Mouse (Mus musculus): ENCODE data around the gene Alg5.
"Not testable (repeated sequence)": the region's sequence is repeated elsewhere in the genome, so short reads cannot be mapped to it uniquely, and the experiment has no call there.

Gene Alg5

GRCm38 (mm10) chr3:54737317-54737716, 2.0 kb downstream of the Alg5 start:
- DNase-seq (ENCODE audit: low spot score) = no peak

DNA sequence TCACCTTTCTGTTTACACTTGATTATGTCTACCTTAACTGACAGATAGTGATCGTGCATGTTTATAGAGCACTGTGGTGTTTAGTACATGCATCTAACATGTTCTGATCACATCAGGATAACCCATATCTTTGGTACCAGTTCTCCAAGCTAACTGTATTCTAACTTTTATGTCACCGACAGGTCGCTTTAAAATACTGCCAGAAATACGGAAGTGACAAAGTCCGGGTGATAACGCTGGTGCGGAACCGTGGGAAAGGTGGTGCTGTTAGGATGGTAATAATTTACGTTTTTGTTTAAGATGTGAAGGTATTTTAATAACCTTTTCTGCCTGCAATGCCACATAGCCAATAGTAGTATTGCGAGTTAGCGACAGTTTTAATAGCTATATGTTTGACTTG, 6.6 kb downstream of the Alg5 start:
- no peak for DNase-seq (ENCODE audit: low spot score)

- DNase-seq (ENCODE audit: low spot score) = peak; percentile 45
These were observed 10.5 kb downstream of the Alg5 start for GRCm38 (mm10) chr3:54745799-54746198.

DNA sequence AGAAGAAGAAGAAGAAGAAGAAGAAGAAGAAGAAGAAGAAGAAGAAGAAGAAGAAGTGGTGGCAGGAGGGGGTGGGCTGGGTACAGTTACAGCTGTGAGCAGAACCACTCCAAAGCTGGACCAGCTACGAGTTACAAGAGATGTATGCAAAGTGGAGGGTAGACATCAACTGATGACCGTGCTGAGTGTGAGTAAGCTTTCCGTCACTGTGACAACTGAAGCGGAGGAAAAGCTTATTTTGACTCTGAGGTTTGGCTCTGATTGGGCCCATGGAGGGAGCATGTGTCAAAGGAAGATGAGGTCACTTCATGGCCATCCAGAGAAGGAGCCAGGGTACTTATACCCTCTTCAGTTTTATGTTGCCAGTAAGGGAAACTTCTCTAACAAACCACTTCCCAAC, 18.1 kb downstream of the Alg5 start:
- DNase-seq (ENCODE audit: low spot score) = no peak

DNA sequence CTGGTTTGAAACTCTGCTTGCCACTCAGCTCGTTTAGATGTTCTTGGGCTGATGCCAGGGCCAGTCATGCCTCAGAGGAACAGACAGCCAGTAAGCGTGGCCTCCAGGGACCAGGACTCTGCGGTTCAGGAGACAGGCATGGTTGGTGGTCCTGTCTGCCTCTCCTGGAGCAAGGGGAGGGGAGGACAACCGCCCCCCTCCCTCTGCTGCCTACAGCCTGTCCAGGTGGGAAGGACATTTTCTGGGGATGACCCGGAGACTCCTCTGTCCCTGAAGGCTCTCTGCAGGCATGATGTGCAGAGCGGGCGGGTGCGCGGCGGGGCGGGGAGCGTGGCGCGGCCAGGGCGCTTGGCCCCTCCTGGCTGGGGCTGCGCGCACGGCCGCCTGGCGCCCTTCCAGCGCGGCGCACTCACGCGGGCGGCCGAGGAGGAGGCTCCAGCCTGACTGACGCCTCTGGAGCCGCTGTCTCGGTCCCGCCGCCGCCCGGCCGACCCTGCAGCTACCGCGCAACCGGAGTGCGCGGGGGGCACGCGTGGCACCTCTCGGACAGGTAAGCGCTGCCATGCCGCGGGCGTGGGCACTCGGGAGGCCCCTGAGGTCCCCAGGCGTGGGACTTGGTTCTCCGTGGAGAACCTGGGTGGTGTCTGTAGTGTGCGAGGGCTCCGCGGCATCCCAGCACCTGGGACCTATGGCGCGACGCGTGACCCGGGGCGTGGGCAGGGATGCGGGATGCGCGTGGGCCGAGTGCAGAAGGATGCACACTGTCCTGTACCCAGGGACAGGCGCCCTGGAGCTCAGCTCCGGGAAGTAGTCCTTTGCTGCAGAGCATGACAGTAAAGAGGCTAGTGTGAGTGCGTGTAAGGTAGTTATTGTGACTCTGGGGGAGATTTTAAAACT, 20.1 kb downstream of the Alg5 start, which contains the start of gene Smad9:
TSS of gene Smad9 (plus strand) at position 438 of the 897 bp plus-strand sequence.
- DNase-seq (ENCODE audit: low spot score) = peak; percentile 88

GRCm38 (mm10) chr3:54756058-54756457, 20.7 kb downstream of the Alg5 start:
- DNase-seq (ENCODE audit: low spot score) = peak; percentile 55

GRCm38 (mm10) chr3:54757446-54757845, 22.1 kb downstream of the Alg5 start:
- DNase-seq (ENCODE audit: low spot score) = no peak

DNA sequence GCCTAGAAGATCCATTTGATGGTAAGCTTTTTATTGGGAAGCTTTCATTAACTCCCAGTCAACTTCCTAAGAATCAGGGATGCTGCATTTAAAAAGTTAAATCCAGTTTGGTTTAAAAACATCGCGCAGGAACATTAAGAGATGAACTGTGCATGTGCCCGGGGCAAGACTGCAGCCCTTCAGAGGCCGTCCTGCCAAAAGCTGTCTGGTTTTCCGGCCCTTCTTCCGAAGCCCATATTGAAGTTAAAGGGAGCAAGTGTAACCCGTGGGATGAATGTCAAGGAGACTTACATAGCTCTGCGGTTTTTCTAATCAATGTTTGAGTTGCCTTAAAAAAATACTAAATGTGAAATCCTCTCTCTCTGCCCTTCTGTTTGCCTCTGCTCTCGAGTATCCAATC, 23.9 kb downstream of the Alg5 start:
- no peak for DNase-seq (ENCODE audit: low spot score)

DNA sequence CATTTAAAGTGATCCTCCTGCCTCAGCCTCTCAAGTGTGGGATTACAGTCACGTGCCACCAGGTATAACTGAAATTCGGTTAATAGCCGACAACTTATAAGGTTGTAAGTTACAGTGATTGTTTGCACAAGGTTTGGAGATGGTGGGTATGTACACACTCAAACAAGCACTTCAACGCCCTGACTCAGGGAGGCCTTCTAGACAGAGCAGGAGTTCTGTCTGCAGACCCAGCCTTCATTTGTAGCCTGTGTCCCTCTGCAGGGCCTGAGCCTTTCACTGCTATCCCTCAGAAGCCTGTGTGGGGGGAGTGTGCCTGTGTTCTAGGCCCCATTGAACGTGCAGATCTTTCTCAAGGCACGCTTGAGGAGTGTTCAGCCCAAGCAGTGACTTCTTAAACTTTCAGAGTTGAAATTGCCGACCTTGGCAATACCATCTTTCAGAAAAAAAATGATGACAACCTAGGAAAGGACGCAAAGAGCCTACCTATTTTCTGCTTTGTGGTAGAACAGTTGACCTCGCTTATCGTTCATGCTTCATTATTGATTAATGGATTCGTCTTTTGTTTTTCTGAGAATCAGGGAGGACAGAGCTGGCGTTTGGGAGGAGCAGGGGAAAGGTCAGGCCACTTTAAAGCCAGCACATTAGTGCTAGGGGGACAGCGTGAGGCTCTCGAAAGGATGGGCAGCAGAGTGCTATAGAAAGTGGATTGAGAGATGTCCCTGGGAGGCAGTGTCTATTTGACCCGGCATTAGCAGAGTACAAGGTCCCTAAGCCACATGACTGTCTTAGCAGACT, 25.2 kb downstream of the Alg5 start:
- no peak for DNase-seq (ENCODE audit: low spot score)

DNA sequence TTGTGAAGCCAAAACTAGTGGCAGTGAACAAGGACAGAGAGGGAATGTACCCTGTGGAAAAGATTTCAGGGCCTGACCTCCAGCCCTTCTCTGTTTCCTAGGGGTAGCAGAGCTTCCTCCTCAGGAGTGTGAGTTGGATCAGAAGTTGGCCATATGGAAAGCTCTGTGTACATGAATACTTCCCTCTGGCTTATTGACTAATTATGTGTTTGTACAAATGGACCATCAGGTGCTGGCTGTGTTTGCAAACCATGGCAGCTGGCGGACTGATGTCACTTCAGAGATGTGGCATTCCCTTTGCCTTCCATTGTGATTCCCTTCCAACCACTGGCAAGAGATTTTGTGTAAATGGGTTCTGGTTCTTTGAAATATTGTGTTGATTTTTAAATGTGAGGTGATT, 25.9 kb downstream of the Alg5 start:
- DNase-seq (ENCODE audit: low spot score) = no peak

DNA sequence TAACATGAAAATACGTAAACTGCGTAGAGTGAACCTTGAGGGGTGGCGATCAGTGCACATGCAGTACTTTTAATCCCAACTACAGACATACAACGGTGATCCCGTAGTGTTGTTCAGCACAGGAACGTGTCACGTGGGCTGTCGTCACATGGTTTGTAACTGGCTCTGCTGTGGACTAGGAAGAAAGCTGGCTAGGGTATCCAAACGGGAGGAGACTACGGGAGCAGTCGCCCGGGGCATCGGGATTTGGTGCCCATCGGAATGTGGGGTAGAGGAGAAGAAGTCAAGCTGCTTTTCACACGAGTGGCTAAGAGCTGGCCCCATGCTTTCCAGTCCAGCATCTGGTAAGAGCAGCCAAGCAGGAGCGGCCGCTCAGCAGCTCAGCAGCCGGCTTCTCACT, 29.1 kb downstream of the Alg5 start:
- DNase-seq (ENCODE audit: low spot score) = peak; percentile 83

DNA sequence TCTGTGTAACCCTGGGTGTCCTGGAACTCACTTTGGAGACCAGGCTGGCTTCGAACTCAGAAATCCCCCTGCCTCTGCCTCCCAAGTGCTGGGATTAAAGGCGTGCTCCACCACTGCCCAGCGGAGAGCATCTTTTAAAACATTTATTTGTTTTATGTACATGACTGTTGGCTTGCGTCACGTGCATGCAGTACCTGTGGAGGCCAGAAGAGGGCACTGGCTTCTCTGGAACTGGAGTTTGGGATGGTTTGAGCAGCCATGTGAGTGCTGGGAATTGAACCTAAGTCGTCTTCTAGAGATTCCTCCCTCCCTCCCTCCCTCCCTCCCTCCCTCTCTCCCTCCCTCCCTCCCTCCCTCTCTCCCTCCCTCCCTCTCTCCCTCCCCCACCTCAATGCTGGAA, 30.2 kb downstream of the Alg5 start:
- DNase-seq (ENCODE audit: low spot score) = not testable (repeated sequence)

DNA sequence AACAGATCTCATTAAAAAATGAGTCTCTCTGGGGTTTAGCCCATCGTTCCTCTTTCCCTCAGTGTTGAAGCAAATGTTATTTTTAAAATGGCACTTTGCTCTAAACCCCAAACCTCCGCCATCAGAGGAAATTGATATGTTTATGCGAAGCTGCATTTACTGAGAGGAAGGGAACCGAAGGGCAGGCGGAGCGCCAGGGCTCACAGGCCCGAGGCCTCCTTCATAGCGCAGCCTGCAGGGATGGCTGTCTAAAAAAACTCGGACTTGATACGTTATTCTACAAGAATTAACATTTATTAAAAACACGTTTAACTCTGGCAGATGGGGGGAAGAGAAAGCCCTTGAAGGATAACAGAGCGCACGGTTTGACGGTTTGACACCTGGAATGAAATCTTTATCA, 30.7 kb downstream of the Alg5 start:
- DNase-seq (ENCODE audit: low spot score) = no peak

- DNase-seq (ENCODE audit: low spot score) = no peak
These were observed 31.5 kb downstream of the Alg5 start for GRCm38 (mm10) chr3:54766811-54767210.

DNA sequence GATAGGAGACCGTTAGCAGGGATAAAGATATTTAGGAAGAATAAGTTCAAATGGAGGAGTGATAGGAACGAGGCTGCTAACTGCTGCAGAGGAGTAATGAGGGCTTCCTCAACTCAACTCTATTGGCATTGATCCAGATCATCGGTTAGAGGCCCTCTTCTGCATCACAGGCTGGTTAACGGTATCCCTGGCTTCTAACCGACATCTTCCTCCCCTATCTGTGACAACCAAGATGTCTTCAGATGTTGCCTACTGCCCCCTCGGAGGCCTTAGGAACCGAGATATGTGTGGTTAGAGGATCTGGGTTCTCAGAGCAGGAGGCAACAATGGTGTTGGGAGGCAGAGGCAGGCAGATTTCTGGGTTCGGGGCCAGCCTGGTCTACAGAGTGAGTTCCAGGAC, 33.3 kb downstream of the Alg5 start:
- DNase-seq (ENCODE audit: low spot score) = no peak

DNA sequence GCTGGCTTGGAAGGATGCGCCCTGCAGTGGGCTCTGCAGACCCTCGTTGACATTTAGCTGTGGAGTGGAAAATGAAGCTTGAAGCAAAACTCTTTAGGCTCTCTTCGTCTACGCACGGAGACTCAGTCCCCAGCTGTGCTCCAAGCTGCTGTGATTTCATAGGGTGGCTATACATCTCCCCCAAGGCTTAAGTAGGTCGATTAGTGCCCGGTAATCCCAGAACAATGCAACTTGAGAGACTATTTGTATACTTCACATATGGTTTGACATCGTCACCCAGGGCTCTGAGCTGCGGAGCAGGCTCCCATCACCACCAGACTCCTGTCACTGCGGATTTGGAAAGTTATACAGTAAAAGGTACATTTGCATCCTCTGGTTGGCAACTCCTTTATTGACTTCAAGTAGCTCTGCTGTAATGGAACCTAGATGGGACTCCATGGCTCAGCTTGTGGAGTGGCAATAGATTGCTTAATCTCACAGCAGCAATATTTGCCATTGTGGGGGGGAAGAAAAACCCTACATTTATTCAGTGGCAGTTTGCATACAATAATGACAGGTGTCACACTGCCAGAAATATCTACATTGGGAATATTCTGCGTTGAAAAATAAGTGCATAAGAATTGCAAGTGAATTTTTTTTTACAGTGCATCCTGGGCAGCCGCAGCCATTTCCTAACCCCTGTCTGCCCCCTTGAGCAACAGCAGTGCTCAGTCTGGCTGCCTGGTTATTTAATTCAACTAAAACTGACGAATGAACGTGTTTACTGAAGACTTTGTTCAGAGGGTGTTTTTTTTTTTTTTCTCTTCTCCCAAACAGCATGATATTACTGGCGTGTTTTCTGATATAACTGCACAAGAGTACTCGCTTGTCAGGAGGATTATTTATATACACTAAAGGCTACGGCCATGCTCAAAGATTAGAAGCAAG, 34.3 kb downstream of the Alg5 start:
- no peak for DNase-seq (ENCODE audit: low spot score)

GRCm38 (mm10) chr3:54773613-54774012, 38.3 kb downstream of the Alg5 start:
- DNase-seq (ENCODE audit: low spot score) = no peak

- no peak for DNase-seq (ENCODE audit: low spot score)
These were observed 40.8 kb downstream of the Alg5 start for GRCm38 (mm10) chr3:54775989-54776631.

DNA sequence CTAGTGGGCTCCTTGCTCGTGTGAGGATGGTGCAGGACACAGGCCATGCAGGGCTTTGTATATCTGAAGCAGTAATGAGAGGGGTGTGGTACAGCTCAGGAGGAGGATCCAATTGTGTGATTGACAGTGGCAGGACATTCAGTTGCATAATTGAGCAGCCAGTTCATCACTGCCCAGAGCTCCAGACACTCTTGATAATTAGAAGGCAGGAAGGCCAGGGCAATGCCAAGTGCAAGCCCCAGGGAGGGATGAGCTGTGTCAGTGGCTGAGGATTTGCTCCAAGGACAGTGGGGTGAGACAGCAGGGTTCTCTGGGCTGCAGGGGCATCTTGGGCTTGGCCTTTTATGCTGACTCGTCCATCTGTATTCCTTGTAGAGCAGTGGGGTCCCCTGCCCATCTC, 55.3 kb downstream of the Alg5 start:
- peak; percentile 69 for DNase-seq (ENCODE audit: low spot score)

DNA sequence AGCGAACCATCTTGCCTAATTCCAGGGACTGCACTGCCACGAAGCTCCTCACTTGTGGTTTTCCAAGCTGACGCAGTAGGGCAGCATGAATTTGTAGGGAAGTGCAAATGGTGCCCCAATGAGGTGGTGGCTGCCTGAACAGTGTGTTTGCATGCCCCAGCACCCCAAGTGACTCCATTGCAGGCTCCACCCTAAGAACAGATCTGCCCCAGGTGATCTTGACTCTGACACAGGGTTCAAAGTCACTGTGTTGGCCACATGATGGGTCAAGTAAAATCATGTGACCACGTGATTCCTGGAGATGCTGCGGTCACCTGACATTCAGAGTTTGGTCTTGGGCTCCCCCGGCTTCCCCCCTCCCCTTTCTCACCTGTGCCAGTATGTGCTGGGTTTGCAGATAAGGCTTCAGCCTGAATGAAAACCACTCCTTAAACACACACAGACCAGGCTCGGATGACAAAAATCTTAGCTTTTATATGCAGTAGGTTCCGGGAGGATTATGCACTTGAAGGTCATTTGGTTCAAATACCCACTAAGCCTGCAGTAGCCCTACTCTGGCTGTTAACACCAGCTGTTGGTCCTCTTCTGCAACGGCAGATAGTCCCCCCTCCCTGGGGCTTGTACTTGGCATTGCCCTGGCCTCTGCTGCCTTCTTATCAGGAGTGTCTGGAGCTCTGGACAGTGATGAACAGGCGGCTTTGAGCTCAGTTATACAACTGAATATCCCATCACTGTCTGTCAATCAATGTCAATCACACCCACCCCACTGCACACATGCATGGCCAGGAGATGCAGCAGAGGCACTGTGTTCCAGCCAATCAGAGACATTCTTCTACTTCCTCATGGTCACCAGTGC, 56.7 kb downstream of the Alg5 start:
- peak; percentile 30 for DNase-seq (ENCODE audit: low spot score)

- DNase-seq (ENCODE audit: low spot score) = no peak
These were observed 58.4 kb downstream of the Alg5 start for GRCm38 (mm10) chr3:54793762-54794161.

All from MN1 (cell line).